Mouse (Mus musculus) megakaryocyte, embryonic 14.5 days (primary cell): ENCODE results near the gene Galntl6.

Source experiments
- FLI1 ChIP-seq: IDR thresholded peaks from 2 replicates; pipeline ENCODE4 v1.6.1; 2012; ENCODE audit warnings: low read length, inconsistent platforms, mixed read lengths
- GATA1 ChIP-seq: IDR thresholded peaks from 3 replicates; pipeline ENCODE4 v1.6.1; 2012; ENCODE audit warnings: mixed read lengths, low read length, inconsistent platforms, borderline replicate concordance

DNA sequence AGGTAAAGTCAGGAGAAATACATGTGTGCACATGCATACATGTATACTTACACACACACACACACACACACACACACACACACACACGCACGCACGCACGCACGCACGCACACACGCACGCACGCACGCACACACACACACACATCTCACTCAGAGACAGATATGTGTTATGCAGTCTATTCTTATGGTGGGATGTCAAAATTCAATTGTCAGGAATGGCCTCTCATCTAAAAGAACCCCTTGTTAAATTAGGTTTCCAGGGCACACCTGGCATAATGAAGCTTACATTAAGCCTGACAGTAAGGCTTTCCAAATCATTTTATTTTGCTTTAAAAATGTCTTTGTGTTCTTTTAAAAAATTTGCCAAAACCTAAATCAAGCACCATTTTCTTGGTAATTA lies 540.5 kb downstream of the Galntl6 start:
- TF ChIP-seq GATA1 (no peak), FLI1 (no peak)
